Mouse (Mus musculus): ENCODE results near the gene Vmn1r225.
"Not testable (repeated sequence)": the region's sequence is repeated elsewhere in the genome, so short reads cannot be mapped to it uniquely, and the experiment has no call there.

Gene Vmn1r225

GRCm38 (mm10) chr17:20497858-20498257 lies at the start of gene Vmn1r225:
TSS of gene Vmn1r225 (plus strand) at chr17:20498158.
- no peak for DNase-seq

GRCm38 (mm10) chr17:20473311-20473710 lies 24.6 kb upstream of the Vmn1r225 start:
- no peak for DNase-seq

GRCm38 (mm10) chr17:20481231-20481630 lies 16.7 kb upstream of the Vmn1r225 start, which contains the start of gene Vmn2r108:
TSS of gene Vmn2r108 (minus strand) at chr17:20481331.
- DNase-seq, result no peak

- not testable (repeated sequence) for DNase-seq
Observed at GRCm38 (mm10) chr17:20508247-20508646, 10.3 kb downstream of the Vmn1r225 start.

Data from heart, adult 11 months (tissue).